Mouse (Mus musculus) heart, embryonic 16.5 days (tissue): Measurements from ENCODE around the gene Mcoln2. TPM values are rescaled to one million over a fixed set of nuclear protein-coding genes. Genes with fewer than 3 reads are reported as not detected.

Experiments used
- ATAC-seq: fragments of 200-750 bp; cut with Nextera tagmentation; replicated peaks from 2 replicates; pipeline ENCODE4 v1.8.0; 2017; ENCODE audit warnings: moderate number of reproducible peaks; ENCODE audit not compliant: insufficient read depth, low FRiP score; ENCODE audit errors: extremely low read depth
- H3K27ac ChIP-seq: fragments of 300-500 bp; sonication (generic); 2 replicates; pipeline ENCODE4 v1.5.1; 2014; ENCODE audit warnings: mild to moderate bottlenecking, low read length, control low read depth, moderate library complexity
- H3K27me3 ChIP-seq: fragments of 300-500 bp; sonication (generic); 2 replicates; pipeline ENCODE4 v1.6.1; 2014; ENCODE audit warnings: low read length, mixed read lengths; ENCODE audit not compliant: control insufficient read depth, insufficient read depth
- H3K36me3 ChIP-seq: fragments of 300-500 bp; sonication (generic); 2 replicates; pipeline ENCODE4 v1.6.1; 2014; ENCODE audit not compliant: control insufficient read depth, insufficient read depth
- H3K4me1 ChIP-seq: fragments of 300-500 bp; sonication (generic); 2 replicates; pipeline ENCODE4 v1.6.1; 2014; ENCODE audit warnings: low read length, mixed read lengths; ENCODE audit not compliant: control insufficient read depth, insufficient read depth
- H3K4me2 ChIP-seq: fragments of 300-500 bp; sonication (generic); 2 replicates; pipeline ENCODE4 v1.6.1; 2014; ENCODE audit warnings: low read depth, mild to moderate bottlenecking, control low read depth, low read length
- H3K4me3 ChIP-seq: fragments of 300-500 bp; sonication (generic); 2 replicates; pipeline ENCODE4 v1.5.1; 2014; ENCODE audit warnings: mild to moderate bottlenecking, control low read depth, low read length
- H3K9ac ChIP-seq: fragments of 300-500 bp; sonication (generic); 2 replicates; pipeline ENCODE4 v1.6.1; 2014; ENCODE audit warnings: low read length, control low read depth
- H3K9me3 ChIP-seq: fragments of 300-500 bp; sonication (generic); replicated peaks from 2 replicates; pipeline ENCODE4 v1.6.1; 2016; ENCODE audit warnings: low read length; ENCODE audit not compliant: control insufficient read depth
- WGBS: fragments of 180-500 bp; shearing (Covaris S2); extraction: QIAGEN DNeasy Blood & Tissue Kit; methylation state at CpG from one replicate; pipeline ENCODE4 v1.1.7; 2014; 5-methylcytosine and 5-hydroxymethylcytosine counted together
- polyA plus RNA-seq: library from polyadenylated mRNA; unstranded; fragments of >200 nt; fragmentation: Nextera tagmentation; extraction: Ambion mirVana; gene quantifications from 2 replicates; pipeline ENCODE4 v1.2.1, GENCODE M21; 2015

Gene Mcoln2
- polyA plus RNA-seq, 1 experiment from 2014 or later = 3.2 TPM

DNA sequence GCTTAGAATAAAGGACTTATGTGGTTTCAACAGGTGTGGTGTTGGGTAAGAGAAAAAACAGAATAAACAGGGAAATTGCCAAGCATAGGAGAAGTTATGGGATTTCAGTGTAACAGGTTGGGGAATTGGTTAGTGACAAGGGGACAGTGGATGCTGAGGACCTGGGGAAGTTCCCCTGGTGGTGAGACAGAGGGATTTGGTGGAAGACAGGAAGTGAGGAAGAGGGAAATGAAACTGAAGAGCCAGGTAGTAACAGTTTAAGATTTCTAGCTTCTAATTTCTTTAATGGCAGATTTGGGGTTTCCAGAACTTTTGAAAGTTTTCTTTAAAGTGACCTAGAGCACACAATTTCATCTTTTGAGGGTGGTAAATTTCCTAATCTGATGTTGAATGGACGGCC, 95.0 kb downstream of the Mcoln2 start:
- 89% methylated on average over 1 of the region's 1 CpGs for WGBS

More for the DNA sequence above, 95.0 kb downstream of the Mcoln2 start:
- no peak overlapping the region for H3K27ac ChIP-seq
- H3K9ac ChIP-seq = no peak overlapping the region
- no peaks in the 10 kb centered on the region; the same call in 1 of the 2 replicates for H3K4me1 ChIP-seq
- H3K4me2 ChIP-seq = no peak overlapping the region
- peaks cover 4% of the 10 kb centered on the region for H3K36me3 ChIP-seq
- no peak for ATAC-seq
- H3K4me3 ChIP-seq = no peak overlapping the region
- H3K9me3 ChIP-seq = no peaks in the 10 kb centered on the region
- H3K27me3 ChIP-seq = no peaks in the 10 kb centered on the region

Other genes starting within 250 kb of the Mcoln2 start
- gene Bcl10, start 227.0 kb upstream of the Mcoln2 start, polyA plus RNA-seq = 41.8 and 49.1 TPM in 2 replicates
- 39.6 and 45.5 TPM in 2 replicates for gene 2410004B18Rik, start 211.8 kb upstream of the Mcoln2 start, polyA plus RNA-seq
- gene Syde2, start 162.0 kb upstream of the Mcoln2 start, polyA plus RNA-seq = 10.2 and 10.3 TPM in 2 replicates
- gene Wdr63, start 41.7 kb upstream of the Mcoln2 start, polyA plus RNA-seq = 0.37 and 0.74 TPM in 2 replicates
- 0.79 and 1.1 TPM in 2 replicates for gene Mcoln3, start 32.4 kb upstream of the Mcoln2 start, polyA plus RNA-seq
- 36.0 and 43.7 TPM in 2 replicates for gene Lpar3, start 71.1 kb downstream of the Mcoln2 start, polyA plus RNA-seq